Mouse (Mus musculus) kidney, postnatal 10 days (tissue): ENCODE measurements around the gene Gm7233.
"Not testable (repeated sequence)": the region's sequence is repeated elsewhere in the genome, so short reads cannot be mapped to it uniquely, and the experiment has no call there.

Experiments
- DNase-seq: peaks from one replicate; pipeline ENCODE4 v3.0.0; 2021; ENCODE audit warnings: mixed read lengths

Gm7233 gene

DNA sequence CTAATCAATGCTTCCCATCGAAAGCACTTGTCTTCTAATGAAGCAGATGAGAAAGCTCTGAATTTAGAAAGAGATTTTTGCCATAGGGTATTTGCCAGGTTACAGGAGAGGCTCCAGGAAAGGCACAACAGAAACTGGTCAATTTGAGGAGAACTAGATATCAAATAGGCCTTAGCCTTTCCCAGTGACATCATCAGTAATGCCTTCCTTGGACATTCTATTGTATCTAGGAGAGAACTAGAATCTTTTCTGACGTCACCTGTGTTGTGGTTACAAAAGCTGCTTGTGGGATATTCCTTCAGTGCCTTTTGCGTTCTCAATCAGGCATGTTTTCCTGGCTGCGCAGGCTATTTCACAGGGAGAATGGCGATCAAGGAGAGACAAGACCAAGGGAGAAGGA is at the start of gene Gm7233:
TSS of gene Gm7233 (plus strand) at position 301 of the 400 bp plus-strand sequence.
- not testable (repeated sequence) for DNase-seq

GRCm38 (mm10) chr14:43167189-43167588 is 12.5 kb upstream of the Gm7233 start:
- DNase-seq: not testable (repeated sequence)

GRCm38 (mm10) chr14:43167942-43168341 is 11.7 kb upstream of the Gm7233 start:
- DNase-seq: not testable (repeated sequence)

DNA sequence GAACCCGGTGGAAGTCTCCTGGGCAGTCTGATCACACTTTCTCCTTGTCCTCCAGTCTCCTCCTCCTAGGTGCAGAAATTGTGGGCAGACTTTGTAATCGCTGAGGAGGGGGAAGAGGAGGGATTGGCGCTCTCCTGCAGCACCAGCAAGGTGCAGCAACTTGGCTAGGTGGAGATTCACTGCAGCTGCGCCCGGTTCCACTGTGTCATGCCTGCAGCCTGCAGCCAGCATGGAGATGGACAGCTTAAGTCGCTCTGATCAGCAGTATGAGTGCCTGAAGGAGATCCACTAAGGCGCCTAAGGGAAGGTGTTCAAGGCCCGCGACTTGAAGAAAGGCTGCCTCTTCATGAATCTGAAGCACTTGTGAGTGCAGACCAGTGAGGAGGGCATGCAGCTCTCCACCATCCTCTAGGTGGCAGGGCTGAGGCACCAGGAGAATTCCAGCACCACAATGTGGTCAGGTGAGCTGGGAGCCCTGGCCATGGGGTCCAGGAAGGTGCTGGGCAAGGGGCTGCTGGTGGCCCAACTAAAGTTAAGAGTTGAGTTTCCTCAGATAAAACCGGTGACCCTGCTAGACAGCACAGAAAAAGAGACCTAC is 11.0 kb upstream of the Gm7233 start:
- DNase-seq: not testable (repeated sequence)

- not testable (repeated sequence) for DNase-seq
These were observed 55.5 kb downstream of the Gm7233 start, which contains the start of gene Gm8122 for GRCm38 (mm10) chr14:43235204-43235603. Gene Gm8122, minus strand, starts transcription at chr14:43235304.
